Mouse (Mus musculus): ENCODE results near the gene Slc20a1.

Gene Slc20a1

DNA sequence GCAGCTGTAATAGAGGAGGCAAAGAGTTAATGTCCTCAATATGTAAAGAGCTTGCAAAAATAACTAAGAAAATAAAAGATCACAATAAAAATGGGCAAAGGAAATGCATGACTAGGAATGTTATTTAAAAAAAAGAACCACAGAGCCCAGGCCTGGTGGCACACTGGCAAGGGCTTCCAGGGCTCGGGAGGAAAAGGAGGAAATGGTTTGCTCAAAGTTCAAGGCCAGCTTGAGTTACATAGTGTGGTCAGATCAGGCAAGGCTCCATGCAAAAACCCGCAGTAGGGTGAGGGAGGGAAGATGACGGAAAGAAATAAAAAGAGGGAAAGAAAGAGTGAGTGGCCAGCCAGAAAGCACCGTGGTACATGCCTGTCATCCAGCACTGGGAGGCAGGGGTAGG lies 30.0 kb downstream of the Slc20a1 start:
- no peak for DNase-seq

DNA sequence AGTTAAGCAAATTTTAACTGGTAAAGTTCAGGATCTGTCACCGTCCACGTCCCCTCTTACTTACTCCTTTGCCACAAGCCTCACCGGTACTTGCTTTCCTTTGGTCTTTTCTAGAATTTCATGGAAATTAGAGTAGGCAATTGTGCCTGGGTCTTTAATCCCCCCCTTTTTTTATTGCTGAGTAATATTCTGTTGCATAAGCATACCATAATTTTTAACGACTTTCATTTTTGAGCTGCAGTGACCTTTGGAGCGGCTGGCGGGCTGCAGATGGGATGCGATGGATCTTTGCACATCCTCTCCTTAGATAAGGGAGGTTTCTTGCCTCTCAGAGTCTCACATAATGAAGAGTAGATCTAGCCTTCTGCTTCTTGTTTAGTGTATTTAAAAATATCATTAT lies 30.8 kb downstream of the Slc20a1 start:
- DNase-seq: no peak

DNA sequence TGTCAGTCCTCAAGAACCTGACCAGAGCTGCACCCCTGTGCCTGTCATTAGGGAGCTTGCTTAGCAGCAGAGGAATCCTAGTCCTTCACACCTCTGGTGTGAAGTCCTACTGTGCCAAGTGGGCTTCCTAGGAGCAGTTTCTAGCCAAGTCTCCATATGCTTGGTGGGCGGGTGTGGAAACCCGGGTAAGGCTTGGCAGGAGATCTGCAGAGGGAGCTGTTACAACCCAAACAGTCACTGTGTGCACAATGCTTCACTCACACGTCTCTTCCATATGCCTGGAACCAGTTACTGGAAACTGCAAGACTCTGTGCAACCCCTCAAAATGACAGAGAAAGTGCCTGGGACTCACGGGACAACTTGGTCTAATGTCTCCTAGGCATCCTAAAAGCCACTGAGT lies 33.5 kb downstream of the Slc20a1 start:
- DNase-seq: no peak

DNA sequence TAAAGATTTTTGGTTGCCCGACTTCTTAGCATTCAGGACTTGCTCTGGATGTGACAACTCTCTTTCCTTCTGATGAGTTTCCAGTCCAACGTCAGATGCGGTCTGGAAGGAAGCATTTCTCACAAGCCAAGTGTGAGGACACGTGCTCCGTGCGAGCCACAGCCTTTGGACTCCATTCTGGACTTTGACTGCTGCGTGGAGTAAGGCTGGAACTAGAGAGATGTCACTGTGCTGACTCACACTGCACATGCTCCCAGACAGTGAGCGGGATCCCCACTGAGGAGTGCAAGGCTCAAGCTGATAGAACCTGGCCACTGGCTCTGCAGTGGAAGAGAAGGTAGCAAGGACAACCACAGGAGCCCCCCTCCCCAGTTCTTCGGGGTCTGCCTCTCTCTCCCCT lies 33.9 kb downstream of the Slc20a1 start:
- no peak for DNase-seq

DNA sequence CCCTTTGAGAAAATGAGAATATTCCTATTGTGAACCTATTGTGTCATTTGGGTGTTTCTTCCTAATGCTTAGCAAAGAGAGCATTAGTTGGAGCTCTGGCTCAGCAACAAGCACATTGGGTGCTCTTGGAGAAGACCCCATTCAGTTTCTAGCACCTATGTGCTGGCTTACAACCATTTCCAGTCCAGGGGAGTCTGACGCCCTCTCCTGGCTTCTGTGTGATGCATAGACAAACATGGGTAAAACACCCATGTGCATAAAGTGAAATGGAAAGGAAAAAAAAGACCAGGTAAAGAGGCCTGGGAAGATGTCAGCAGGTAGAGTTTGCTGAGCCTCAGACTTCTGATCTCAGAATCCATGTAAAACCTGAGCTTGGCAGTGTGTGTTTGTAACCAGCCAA lies 34.7 kb downstream of the Slc20a1 start:
- DNase-seq: no peak

DNA sequence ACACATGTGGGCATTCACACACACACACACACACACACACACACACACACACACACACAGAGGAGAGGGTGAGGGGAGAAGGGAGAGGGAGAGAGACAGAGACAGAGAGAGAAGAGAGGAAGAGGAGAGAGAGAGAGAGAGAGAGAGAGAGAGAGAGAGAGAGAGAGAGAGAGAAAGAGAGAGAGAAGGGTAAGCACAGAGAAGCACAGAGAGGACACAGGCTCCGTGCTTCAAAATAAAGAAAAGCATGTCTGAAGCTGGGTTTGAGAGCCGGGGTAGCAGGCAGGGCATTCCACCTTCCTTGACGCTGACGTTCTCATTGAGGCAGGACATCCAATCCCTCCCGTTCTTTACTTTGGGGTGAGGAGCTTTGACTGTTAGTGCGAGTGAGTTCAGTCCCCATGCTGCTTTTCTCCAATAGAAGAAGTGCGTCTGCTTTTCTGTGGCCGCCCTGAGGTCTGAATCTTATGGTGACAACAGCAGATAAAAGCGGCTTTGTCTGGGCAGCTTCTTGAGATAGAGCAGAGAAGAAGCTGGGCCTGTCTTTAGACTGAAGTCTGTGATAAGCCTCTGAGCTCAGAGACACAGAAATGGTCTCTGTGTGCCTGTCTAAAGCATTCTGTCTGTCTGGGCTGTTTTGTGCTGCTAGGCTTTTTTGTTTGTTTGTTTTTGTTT lies 35.4 kb downstream of the Slc20a1 start:
- no peak for DNase-seq

DNA sequence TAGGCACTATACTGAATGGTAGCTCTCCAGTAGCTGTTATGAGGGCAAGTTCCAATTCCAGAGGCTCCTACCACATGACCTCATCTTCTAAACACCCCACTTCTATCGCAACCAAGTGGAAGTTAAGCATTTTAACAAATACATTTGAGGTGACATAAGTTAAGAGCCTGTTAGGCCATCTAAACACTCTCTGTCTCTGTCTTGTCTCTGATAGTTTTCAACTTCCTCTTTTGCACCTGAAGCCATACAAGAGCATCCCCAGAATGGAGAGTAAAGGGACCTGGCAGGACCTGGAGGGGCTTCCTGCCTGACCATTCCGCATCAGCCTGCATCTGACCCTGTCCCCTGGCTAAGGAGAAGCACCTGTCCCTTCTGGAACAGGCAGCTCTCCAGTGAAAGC lies 36.2 kb downstream of the Slc20a1 start:
- DNase-seq: no peak

DNA sequence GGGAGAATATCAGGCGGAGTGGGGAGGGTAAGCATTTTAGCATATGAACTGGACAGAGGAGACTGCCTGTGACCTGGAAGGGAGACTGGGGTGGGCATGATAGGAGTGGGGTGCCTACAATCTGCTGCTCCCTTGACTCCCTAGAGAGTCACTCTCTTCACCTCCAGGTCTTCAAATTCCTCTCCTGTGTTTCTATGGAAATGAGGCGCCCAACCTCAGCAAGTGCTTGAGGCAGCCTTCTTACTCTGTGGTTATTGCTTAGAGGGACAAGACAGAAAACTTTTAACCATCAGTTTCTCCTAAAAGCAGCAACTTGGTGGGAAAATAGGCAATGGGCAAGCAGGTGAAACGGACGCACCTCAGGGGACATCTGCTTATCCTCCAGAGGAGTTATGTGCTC lies 38.0 kb downstream of the Slc20a1 start:
- DNase-seq: no peak

DNA sequence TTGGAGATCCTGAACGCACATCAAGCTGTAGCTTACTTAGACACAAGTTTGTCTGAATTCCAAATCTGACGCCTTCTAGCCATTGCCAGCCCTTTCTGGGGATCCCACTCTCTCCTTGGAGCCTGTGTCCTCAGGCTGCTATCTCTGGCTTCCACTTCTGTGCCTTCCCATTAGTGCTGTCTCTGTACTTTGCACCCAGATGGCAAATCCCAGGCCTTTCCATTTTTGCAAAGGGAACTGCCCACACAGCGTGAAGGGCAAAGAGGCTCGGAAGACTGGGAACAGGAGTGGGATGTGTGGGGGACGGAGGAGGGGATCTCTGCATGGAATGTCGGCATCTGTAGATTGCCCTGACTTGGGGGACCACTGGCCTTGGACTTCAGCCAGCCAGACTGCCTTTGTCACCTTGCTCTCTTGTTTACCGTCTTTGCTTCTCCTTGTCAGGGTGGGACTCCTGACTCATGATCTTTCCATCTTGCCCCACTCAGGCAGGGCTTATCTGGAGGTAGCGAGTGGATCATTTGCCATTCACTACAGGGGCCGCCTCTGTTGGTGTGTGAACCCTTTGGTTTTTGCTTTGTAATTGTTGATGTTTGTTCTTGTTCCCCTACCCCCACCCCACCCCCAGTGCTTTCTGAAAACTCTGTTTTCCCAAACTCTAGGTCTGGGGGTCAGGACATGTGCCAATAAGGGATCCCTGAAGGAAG lies 42.3 kb downstream of the Slc20a1 start:
- DNase-seq: no peak

DNA sequence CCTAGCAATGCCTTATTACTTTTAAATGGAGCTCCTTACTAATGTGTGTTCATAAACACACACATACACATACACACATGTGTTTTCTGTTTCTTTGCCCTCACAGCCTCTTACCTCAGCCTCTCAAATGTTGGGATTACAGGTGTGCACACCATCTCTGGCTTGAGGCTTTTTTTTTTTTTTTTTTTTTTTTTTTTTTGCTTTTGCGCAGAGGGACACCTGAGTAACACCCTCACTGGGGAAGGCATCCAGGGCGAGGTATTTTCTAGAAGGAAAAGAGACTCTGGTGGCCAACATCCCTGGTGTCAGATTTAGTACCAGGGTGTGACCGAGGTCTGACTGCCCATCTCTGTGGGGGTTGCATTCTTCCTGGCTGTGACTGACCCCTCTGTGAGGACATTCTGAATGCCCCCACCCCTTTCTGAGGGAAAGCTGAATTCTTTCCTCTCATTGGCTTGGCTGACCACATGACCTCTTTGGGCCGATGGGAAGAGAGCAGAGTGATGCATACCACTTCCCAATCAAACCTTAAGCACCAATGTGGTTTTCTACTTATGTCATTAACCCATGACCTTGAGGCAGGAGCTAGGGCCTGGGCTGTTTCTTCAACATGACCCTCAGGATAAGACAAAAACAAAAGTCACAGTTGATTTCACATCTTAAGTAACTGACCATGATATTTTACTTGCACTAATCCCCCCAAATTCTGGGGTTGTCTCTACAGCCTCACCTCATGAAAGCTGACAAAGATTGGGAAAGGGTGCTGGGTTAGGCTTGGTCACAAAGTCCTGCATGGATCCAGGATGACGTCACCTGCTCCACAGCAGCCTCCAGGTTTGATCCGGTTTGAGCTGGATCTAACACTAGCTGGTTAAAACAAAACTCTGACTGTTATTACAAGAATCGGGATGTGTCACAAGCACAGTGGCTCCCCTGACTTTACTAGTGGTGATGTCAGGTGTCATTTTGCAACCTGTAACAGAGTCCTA lies 43.6 kb downstream of the Slc20a1 start:
- DNase-seq: peak; percentile 34

DNA sequence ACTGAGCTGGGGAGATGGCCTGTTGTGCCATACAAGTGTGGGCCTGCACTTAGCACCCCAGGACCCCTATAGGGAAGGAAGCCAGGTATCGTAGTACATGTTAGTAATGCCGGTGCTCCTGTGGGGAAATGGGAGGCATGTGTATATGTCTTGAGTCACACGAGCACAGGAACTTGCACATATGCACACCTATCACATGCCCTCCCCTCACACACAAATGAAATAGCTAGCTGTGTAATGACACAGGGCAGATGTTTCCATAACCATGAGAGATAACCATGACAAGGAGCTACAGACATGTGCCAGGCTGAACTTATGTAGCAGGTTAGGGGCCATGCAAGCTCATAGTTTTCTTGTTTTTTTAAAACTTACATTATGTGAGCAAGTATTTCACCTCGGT lies 44.4 kb downstream of the Slc20a1 start:
- DNase-seq: no peak

DNA sequence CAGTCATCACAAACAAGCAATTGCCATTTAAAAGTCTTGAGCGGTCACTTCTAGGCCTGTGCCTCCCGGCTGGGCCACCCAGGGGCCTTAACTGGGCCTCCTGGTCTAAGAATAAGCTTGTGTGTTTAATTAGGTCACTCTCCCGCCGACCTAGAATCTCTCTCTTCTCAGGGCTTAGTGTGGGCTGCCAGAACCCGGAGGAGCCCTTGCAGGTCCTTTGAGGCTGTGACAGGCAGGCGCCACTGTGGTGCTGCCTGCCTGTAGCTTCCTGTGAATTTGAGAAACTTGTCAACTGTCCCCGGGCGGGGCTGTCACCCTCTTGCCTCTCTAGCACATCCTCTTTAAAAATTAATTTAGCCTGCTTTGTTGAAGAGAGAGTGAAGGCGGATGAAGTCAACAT lies 45.2 kb downstream of the Slc20a1 start:
- peak; percentile 91 for DNase-seq

DNA sequence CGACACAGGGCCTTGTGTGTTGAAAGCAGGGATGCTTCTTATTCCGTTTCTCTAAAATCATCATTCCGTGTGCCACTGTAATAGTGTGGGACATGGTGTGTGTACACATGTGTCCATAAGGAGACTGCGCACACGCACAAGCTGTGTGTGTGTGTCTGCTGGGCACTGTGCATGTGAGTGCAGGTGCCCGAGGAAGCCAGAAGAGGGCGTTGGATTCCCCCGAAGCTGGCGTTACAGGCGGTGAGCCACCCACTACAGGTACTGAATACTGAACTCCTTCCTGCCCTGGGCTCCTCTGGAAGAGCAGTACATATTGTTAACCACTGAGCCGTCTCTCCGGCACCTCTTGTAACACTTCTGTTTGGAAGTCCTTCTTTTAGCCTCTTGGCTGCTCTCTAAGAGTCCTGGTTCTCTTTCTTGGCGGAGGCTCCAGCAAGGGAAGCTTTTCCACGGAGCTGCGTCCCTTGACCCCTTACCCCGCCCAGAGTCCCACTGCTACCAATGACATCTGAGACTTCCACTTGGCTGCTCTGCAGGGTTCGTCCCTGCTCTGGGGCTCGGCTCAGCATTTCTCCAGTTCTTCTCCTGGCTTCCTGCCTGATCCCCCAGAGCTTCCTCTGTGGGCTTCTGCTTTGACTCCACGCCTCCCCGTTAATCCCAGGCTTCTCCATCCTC lies 46.0 kb downstream of the Slc20a1 start:
- DNase-seq: peak; percentile 24

DNA sequence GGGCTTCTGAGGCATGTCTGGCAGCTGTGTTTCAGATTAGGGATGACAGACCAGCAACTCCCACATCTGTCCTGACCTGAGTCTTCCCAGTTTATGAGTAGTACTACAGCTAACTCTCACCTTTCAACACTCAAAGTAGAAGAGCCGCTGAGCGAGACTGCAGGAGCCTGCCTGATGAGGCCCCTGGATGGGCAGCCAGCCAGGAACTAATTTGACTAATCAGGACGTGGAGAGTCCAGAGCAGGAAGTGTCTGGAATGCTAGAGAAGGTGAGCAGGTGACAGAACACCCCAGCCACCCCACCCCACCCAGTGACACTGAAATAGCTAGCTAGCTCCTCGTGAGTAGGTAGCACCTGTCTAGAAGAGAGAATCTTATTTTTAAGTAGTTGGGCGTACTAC lies 47.1 kb downstream of the Slc20a1 start:
- DNase-seq: peak; percentile 77

DNA sequence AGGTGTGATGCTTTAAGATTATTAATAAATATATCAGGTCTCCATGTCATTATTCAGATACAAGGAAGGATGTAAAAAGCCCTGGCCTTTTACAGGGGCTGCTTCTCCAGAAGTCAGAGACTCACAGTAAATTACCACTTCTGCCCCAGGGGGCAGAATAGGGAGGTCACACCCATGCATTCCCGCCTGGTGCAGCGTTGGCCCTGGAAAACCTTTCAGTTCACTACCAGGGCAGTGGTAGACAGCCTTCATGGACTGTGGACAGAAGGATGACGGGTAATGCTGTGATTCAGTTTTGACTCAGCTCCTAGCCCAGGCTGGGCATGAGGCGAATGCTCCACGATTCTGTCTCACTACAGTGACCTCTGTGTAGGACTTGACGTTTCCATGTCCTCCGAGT lies 47.9 kb downstream of the Slc20a1 start:
- no peak for DNase-seq

DNA sequence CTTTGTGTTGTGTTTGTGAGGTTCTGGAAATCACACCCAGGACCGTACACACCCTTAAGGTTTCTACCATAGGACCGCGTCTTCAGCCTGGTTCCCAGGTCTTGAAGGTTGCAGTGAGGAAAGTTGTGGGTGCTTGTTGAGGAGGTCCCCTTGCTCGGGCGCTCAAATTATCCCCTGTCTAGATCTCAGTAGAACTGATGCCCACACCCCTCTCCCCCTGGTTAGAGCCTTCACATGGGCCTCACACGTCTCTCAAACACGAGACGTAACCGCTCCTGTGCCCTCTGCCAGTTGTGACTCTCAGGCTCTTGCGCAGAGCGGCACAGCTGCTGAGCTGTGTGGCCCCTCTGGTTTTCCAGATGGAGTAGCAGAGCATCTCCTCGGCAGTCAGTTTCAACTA lies 48.4 kb downstream of the Slc20a1 start:
- no peak for DNase-seq

DNA sequence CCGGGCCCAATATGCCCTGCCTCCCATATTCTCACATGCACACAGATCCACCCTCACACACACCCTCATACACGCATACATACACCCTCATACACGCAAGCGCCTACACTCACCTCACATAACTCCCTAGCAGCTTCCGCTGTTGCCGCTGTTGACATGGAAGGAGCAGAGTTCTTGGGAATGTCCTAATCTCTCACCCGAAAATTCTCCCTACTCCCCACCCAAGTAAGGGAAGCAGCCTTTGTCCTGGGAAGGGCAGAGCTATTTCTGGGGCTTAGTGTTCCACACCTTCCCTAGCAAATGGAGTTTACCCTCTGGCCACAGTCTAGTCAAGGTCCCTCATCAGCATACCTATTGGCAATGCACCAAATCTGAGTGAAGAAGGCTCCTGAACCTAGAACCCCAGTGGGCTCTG lies 49.1 kb downstream of the Slc20a1 start:
- no peak for DNase-seq

DNA sequence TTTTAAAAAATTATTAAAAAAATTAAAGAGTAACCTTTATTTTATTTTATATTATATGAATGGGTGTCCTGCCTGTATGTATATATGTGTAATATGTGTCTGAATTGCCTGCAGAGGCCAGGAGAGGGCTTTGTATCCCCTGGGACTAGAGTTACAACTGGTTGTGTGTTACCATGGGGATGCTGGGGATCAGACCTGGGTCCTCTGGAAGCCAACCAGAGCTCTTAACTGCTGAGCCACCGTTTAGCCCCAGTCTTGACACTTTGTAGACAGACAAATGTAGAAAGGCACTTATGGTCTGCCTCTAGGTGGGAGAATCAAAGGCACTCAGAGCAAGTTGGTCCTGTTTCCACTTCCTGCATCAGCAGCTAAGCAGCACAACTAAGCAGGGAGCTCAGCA lies 50.8 kb downstream of the Slc20a1 start:
- no peak for DNase-seq

DNA sequence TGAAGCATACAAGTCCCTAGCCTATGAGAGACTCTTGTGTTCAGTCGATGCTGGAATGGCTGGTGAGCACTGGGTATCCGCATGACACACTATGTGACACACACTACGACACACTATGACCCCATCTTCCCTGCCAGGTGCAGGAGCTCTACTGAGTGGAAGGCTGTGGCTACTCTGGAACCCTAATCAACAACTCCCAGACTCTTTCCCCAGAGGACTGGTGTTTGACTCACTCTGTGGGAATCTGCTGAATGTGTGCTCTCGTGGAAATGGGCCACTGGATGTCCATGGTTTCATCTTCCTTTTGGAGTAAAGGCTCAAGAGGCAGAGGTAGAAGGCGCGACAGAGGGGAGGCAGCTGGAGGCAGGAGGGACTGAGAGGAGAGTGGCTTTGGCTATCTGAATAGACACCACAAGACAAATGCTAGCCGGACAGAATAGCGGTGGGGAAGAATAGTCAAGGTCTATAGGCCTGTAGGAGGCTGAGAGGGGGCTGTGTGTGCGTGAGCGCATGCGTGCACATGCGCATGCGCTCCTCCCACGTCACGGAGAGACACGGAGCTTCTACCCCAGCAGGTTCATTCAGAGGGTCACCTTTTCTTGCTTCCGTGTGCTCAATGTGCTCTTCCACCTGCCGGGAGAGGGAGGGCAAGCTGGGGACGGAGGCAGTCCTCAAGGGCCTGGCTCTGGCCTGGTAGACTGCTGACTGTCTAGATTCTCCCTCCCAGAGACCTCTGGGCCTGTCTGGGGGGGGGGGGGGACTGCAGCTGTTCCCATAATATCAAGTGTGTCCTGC lies 54.5 kb downstream of the Slc20a1 start:
- no peak for DNase-seq

DNA sequence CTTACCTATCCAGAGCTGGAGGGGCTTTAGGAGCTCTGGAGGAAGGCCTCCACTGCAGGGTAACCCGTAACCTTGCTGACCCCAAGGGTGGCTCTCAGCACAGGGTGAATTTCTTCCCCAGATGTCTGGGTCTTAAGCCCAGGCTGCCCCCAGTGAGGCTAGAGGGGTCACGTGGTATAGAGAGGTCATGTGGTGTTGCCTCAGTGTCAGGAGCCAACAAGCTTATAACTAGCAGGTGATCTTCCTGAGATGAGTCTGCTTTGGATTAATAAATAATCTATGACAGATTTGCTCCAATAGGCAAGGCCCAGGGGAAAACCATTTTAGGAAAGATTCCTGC lies 55.0 kb downstream of the Slc20a1 start:
- DNase-seq: peak; percentile 20

DNA sequence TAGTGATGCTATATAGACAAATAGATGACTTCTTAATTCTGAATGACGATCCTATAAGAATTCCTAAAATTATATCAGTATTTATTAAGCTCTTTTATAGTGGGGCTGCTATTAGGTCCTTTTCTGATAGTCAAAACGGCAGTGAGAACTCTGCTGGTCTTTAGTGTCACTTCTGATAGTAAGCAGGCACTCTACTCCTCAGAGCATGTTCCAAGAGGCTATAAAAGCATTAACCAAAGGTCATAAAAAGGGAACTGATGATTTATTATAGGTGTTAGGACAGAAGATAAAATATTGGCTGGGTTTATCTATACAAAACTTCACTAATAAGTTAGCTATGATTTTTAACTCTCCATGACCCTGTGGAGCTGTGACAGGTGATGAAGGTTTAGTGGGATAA lies 55.5 kb downstream of the Slc20a1 start:
- no peak for DNase-seq

DNA sequence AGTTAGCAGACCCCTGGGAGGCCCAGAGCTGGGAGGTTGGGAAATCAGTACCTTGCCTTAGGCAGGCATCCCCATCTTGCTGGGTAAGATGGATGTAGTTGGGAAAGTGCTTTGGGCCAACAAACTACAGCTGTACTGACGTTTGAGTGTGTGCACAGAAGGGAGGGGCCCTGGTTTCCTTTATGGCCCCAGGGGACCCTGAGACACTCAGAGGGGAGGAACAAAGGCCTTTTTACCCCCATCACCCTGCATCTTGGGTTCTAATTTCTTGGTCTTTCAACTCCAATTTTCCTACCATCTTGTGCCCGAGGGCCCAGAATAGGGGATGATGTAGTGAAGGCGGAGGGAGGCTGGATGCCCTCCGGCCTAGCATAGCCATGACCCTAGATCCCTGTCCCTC lies 57.4 kb downstream of the Slc20a1 start:
- no peak for DNase-seq
